Mouse (Mus musculus) megakaryocyte, embryonic 14.5 days (primary cell): ENCODE data around the gene Grip1. TPM values are rescaled to one million over a fixed set of nuclear protein-coding genes. Genes with fewer than 3 reads are reported as not detected.

Source experiments
- H3K27me3 ChIP-seq: replicated peaks from 2 replicates; pipeline ENCODE3; 2012; ENCODE audit warnings: inconsistent platforms
- H3K36me3 ChIP-seq: replicated peaks from 2 replicates; pipeline ENCODE3; 2012; ENCODE audit warnings: low read length, inconsistent platforms, mixed read lengths
- H3K4me1 ChIP-seq: 2 replicates; pipeline ENCODE4 v1.6.1; 2012; ENCODE audit warnings: inconsistent platforms
- H3K4me3 ChIP-seq: replicated peaks from 2 replicates; pipeline ENCODE3; 2012; ENCODE audit warnings: moderate library complexity, mild to moderate bottlenecking, inconsistent platforms
- H3K9me3 ChIP-seq: 2 replicates; pipeline ENCODE4 v1.6.1; 2012; ENCODE audit warnings: inconsistent platforms
- FLI1 ChIP-seq: IDR thresholded peaks from 2 replicates; pipeline ENCODE4 v1.6.1; 2012; ENCODE audit warnings: low read length, inconsistent platforms, mixed read lengths
- GATA1 ChIP-seq: IDR thresholded peaks from 3 replicates; pipeline ENCODE4 v1.6.1; 2012; ENCODE audit warnings: mixed read lengths, low read length, inconsistent platforms, borderline replicate concordance
- polyA plus RNA-seq: library from polyadenylated mRNA; stranded (reverse); fragments of >175 nt; gene quantifications from 2 replicates; pipeline ENCODE4 v1.2.3, GENCODE M21; 2012; ENCODE audit warnings: low replicate concordance; ENCODE audit not compliant: insufficient read depth

The Grip1 gene
- polyA plus RNA-seq, 1 experiment, result 0.08 TPM

GRCm38 (mm10) chr10:119550630-119551029, 97.0 kb downstream of the Grip1 start:
- Histone ChIP-seq H3K27me3 (no peaks in the 10 kb centered on the region), H3K9me3 (peaks cover 15% of the 10 kb centered on the region), H3K4me3 (no peak overlapping the region), H3K36me3 (no peaks in the 10 kb centered on the region), H3K4me1 (no peaks in the 10 kb centered on the region)
- no peak for TF ChIP-seq GATA1
- TF ChIP-seq FLI1, result no peak

GRCm38 (mm10) chr10:119556346-119556745, 102.7 kb downstream of the Grip1 start:
- H3K4me3 ChIP-seq, result no peak overlapping the region
- H3K27me3 ChIP-seq, result no peaks in the 10 kb centered on the region
- TF ChIP-seq GATA1 (no peak), FLI1 (no peak)
- H3K36me3 ChIP-seq, result no peaks in the 10 kb centered on the region
- no peaks in the 10 kb centered on the region for H3K4me1 ChIP-seq
- peaks cover 11% of the 10 kb centered on the region; the same call in 1 of the 2 replicates for H3K9me3 ChIP-seq

- H3K9me3 ChIP-seq, result peaks cover 9% of the 10 kb centered on the region; the same call in 1 of the 2 replicates
- H3K4me1 ChIP-seq, result no peaks in the 10 kb centered on the region
- TF ChIP-seq FLI1, result no peak
- no peak overlapping the region for H3K4me3 ChIP-seq
- H3K36me3 ChIP-seq, result no peaks in the 10 kb centered on the region
- no peaks in the 10 kb centered on the region for H3K27me3 ChIP-seq
Observed at GRCm38 (mm10) chr10:119558432-119558831, 104.8 kb downstream of the Grip1 start.

- no peaks in the 10 kb centered on the region for H3K4me1 ChIP-seq
- H3K27me3 ChIP-seq, result no peaks in the 10 kb centered on the region
- H3K9me3 ChIP-seq, result peaks cover 13% of the 10 kb centered on the region
Observed at GRCm38 (mm10) chr10:119564862-119565261, 111.2 kb downstream of the Grip1 start.

GRCm38 (mm10) chr10:119573134-119573533, 119.5 kb downstream of the Grip1 start:
- H3K9me3 ChIP-seq, result peaks cover 25% of the 10 kb centered on the region
- no peak overlapping the region for H3K4me3 ChIP-seq
- no peaks in the 10 kb centered on the region for H3K36me3 ChIP-seq
- TF ChIP-seq GATA1 (no peak), FLI1 (no peak)
- no peaks in the 10 kb centered on the region for H3K27me3 ChIP-seq
- H3K4me1 ChIP-seq, result no peaks in the 10 kb centered on the region

More at GRCm38 (mm10) chr10:119564862-119565261, 111.2 kb downstream of the Grip1 start:
- H3K4me3 ChIP-seq, result no peak overlapping the region
- TF ChIP-seq FLI1, result no peak
- no peak for TF ChIP-seq GATA1
- H3K36me3 ChIP-seq, result no peaks in the 10 kb centered on the region

GRCm38 (mm10) chr10:119575780-119576179, 122.2 kb downstream of the Grip1 start:
- Histone ChIP-seq H3K4me1 (no peaks in the 10 kb centered on the region), H3K36me3 (no peaks in the 10 kb centered on the region)
- TF ChIP-seq GATA1 (no peak), FLI1 (no peak)

GRCm38 (mm10) chr10:119580024-119580423, 126.4 kb downstream of the Grip1 start:
- Histone ChIP-seq H3K27me3 (no peaks in the 10 kb centered on the region), H3K9me3 (no peaks in the 10 kb centered on the region; the same call in 1 of the 2 replicates), H3K4me3 (no peak overlapping the region), H3K36me3 (no peaks in the 10 kb centered on the region), H3K4me1 (no peaks in the 10 kb centered on the region)
- TF ChIP-seq GATA1 (no peak), FLI1 (no peak)

More at GRCm38 (mm10) chr10:119575780-119576179, 122.2 kb downstream of the Grip1 start:
- Histone ChIP-seq H3K27me3 (no peaks in the 10 kb centered on the region), H3K4me3 (no peak overlapping the region), H3K9me3 (peaks cover 25% of the 10 kb centered on the region)

- TF ChIP-seq FLI1 (no peak), GATA1 (no peak)
- no peaks in the 10 kb centered on the region for H3K27me3 ChIP-seq
- H3K4me3 ChIP-seq, result no peak overlapping the region
- no peaks in the 10 kb centered on the region for H3K9me3 ChIP-seq
- H3K36me3 ChIP-seq, result no peaks in the 10 kb centered on the region
- H3K4me1 ChIP-seq, result no peaks in the 10 kb centered on the region
Observed at GRCm38 (mm10) chr10:119584666-119585065, 131.0 kb downstream of the Grip1 start.

- H3K4me3 ChIP-seq, result no peak overlapping the region
- H3K36me3 ChIP-seq, result no peaks in the 10 kb centered on the region
- no peaks in the 10 kb centered on the region for H3K4me1 ChIP-seq
- no peaks in the 10 kb centered on the region for H3K9me3 ChIP-seq
- no peaks in the 10 kb centered on the region for H3K27me3 ChIP-seq
- TF ChIP-seq GATA1, result no peak
- no peak for TF ChIP-seq FLI1
Observed at GRCm38 (mm10) chr10:119586976-119587375, 133.3 kb downstream of the Grip1 start.

GRCm38 (mm10) chr10:119596822-119597221, 143.2 kb downstream of the Grip1 start:
- Histone ChIP-seq H3K36me3 (no peaks in the 10 kb centered on the region), H3K9me3 (peaks cover 20% of the 10 kb centered on the region), H3K4me1 (no peaks in the 10 kb centered on the region), H3K4me3 (no peak overlapping the region), H3K27me3 (no peaks in the 10 kb centered on the region)
- TF ChIP-seq FLI1 (no peak), GATA1 (no peak)

- Histone ChIP-seq H3K36me3 (no peaks in the 10 kb centered on the region), H3K4me1 (peaks cover 4% of the 10 kb centered on the region; the same call in 1 of the 2 replicates), H3K4me3 (no peak overlapping the region), H3K27me3 (no peaks in the 10 kb centered on the region), H3K9me3 (peaks cover 23% of the 10 kb centered on the region)
- TF ChIP-seq GATA1 (no peak), FLI1 (no peak)
Observed at GRCm38 (mm10) chr10:119607501-119607900, 153.9 kb downstream of the Grip1 start.
